Mouse (Mus musculus) hindbrain, embryonic 10.5 days (tissue): ENCODE measurements around the gene Ms4a7. TPM values are rescaled to one million over a fixed set of nuclear protein-coding genes. Genes with fewer than 3 reads are reported as not detected.
"Not testable (repeated sequence)": the region's sequence is repeated elsewhere in the genome, so short reads cannot be mapped to it uniquely, and the experiment has no call there.

ENCODE experiments used
- DNase-seq: peaks from one replicate; pipeline ENCODE4 v3.0.0-alpha.2; 2017; ENCODE audit warnings: low spot score
- H3K27ac ChIP-seq: fragments of 300-500 bp; sonication (generic); 2 replicates; pipeline ENCODE4 v1.5.1; 2016; ENCODE audit warnings: mild to moderate bottlenecking, moderate library complexity
- H3K27me3 ChIP-seq: fragments of 300-500 bp; sonication (generic); 2 replicates; pipeline ENCODE4 v1.6.1; 2016; ENCODE audit warnings: mild to moderate bottlenecking; ENCODE audit not compliant: poor library complexity, insufficient read depth, severe bottlenecking
- H3K36me3 ChIP-seq: fragments of 300-500 bp; sonication (generic); 2 replicates; pipeline ENCODE4 v1.6.1; 2016; ENCODE audit warnings: mild to moderate bottlenecking, moderate library complexity
- H3K4me1 ChIP-seq: fragments of 300-500 bp; sonication (generic); replicated peaks from 2 replicates; pipeline ENCODE4 v1.6.1; 2016; ENCODE audit warnings: mild to moderate bottlenecking
- H3K4me3 ChIP-seq: fragments of 300-500 bp; sonication (generic); 2 replicates; pipeline ENCODE4 v1.5.1; 2016; ENCODE audit warnings: mild to moderate bottlenecking, moderate library complexity
- H3K9me3 ChIP-seq: fragments of 300-500 bp; sonication (generic); 2 replicates; pipeline ENCODE4 v1.6.1; 2016; ENCODE audit warnings: mild to moderate bottlenecking, moderate library complexity
- WGBS: fragments of 180-500 bp; shearing (Covaris S2); methylation state at CpG from one replicate; pipeline ENCODE4 v1.1.7; 2016; 5-methylcytosine and 5-hydroxymethylcytosine counted together
- polyA plus RNA-seq: library from polyadenylated mRNA; unstranded; fragments of >200 nt; fragmentation: Nextera tagmentation; extraction: Ambion mirVana; gene quantifications from 2 replicates; pipeline ENCODE4 v1.2.1, GENCODE M21; 2016

The Ms4a7 gene
- polyA plus RNA-seq, 1 experiment from 2014 or later = 0.59 TPM

GRCm38 (mm10) chr19:11314354-11314753 lies 21.6 kb downstream of the Ms4a7 start, which contains the start of gene Ms4a14:
Ms4a14 (minus strand) TSS chr19:11314454.
- WGBS = 88% methylated on average over 1 of the region's 1 CpGs
- DNase-seq = no peak
- H3K9me3 ChIP-seq = no peaks in the 10 kb centered on the region
- no peaks in the 10 kb centered on the region for H3K36me3 ChIP-seq
- no peaks in the 10 kb centered on the region for H3K4me1 ChIP-seq
- H3K27me3 ChIP-seq = no peaks in the 10 kb centered on the region
- no peak within 1 kb of the TSS for H3K4me3 ChIP-seq
- H3K27ac ChIP-seq = no peak within 1 kb of the TSS

GRCm38 (mm10) chr19:11308888-11309287 lies 27.1 kb downstream of the Ms4a7 start:
- DNase-seq = no peak
- Histone ChIP-seq H3K9me3 (no peaks in the 10 kb centered on the region), H3K27ac (no peak overlapping the region), H3K27me3 (no peaks in the 10 kb centered on the region), H3K4me3 (no peak overlapping the region), H3K4me1 (no peaks in the 10 kb centered on the region), H3K36me3 (no peaks in the 10 kb centered on the region)

GRCm38 (mm10) chr19:11299529-11299928 lies 36.4 kb downstream of the Ms4a7 start:
- H3K4me3 ChIP-seq, H3K9me3 ChIP-seq, DNase-seq, H3K27ac ChIP-seq, H3K4me1 ChIP-seq, H3K36me3 ChIP-seq, H3K27me3 ChIP-seq: not testable (repeated sequence)
- WGBS = 47% methylated on average over 4 of the region's 4 CpGs

GRCm38 (mm10) chr19:11298939-11299338 lies 37.0 kb downstream of the Ms4a7 start:
- Histone ChIP-seq H3K27ac (no peak overlapping the region), H3K9me3 (no peaks in the 10 kb centered on the region), H3K4me3 (no peak overlapping the region), H3K4me1 (no peaks in the 10 kb centered on the region), H3K27me3 (no peaks in the 10 kb centered on the region), H3K36me3 (no peaks in the 10 kb centered on the region)
- WGBS = 40% methylated on average over 2 of the region's 2 CpGs
- DNase-seq = no peak

GRCm38 (mm10) chr19:11293616-11294015 lies 42.3 kb downstream of the Ms4a7 start:
- H3K4me1 ChIP-seq, H3K27me3 ChIP-seq, H3K36me3 ChIP-seq, H3K27ac ChIP-seq, H3K9me3 ChIP-seq: not testable (repeated sequence)
- 9% methylated on average over 3 of the region's 3 CpGs for WGBS
- H3K4me3 ChIP-seq = peak overlapping the region; percentile 46
- peak; percentile 6 for DNase-seq

DNA sequence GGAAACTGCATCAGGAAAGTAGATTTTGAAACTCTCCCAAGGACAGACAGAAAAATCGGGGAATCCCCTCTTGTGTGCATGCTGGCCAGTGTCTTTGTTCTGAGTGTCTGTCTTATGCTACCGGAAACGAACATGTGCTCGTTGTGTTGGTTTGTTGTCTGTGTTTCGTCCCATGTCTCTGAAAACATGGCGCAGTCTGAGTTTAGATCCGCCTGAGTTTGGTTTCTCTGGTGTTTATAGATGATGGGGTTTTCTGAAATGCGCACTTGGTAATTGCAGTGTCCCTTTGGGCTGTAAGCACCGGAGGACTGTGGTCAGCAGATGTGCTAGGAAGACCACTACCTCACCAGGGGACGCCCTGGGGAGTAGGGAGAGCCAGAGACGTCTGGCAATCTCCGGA lies 43.0 kb downstream of the Ms4a7 start:
- 0 out of 2 replicates have a peak, but pooled peaks cover 3% of the 10 kb centered on the region for H3K4me1 ChIP-seq
- DNase-seq = peak; percentile 41
- peak overlapping the region; percentile 80 for H3K27ac ChIP-seq
- peak overlapping the region; percentile 46 for H3K4me3 ChIP-seq
- H3K27me3 ChIP-seq = no peaks in the 10 kb centered on the region
- H3K36me3 ChIP-seq = no peaks in the 10 kb centered on the region
- H3K9me3 ChIP-seq = no peaks in the 10 kb centered on the region
- 13% methylated on average over 12 of the region's 12 CpGs for WGBS

- no peak within 1 kb of the TSS for H3K27ac ChIP-seq
- no peaks in the 10 kb centered on the region for H3K27me3 ChIP-seq
- no peaks in the 10 kb centered on the region for H3K9me3 ChIP-seq
- no peak for DNase-seq
- no peak within 1 kb of the TSS for H3K4me3 ChIP-seq
- H3K36me3 ChIP-seq = no peaks in the 10 kb centered on the region
- 88% methylated on average over 2 of the region's 2 CpGs for WGBS
- no peaks in the 10 kb centered on the region for H3K4me1 ChIP-seq
Observed at GRCm38 (mm10) chr19:11283773-11284172, 52.2 kb downstream of the Ms4a7 start, which contains the start of gene Ms4a5. Ms4a5 (minus strand) TSS chr19:11283873.

GRCm38 (mm10) chr19:11280223-11280622 lies 55.7 kb downstream of the Ms4a7 start:
- no peaks in the 10 kb centered on the region for H3K27me3 ChIP-seq
- DNase-seq = no peak
- 85% methylated on average over 3 of the region's 3 CpGs for WGBS
- no peaks in the 10 kb centered on the region for H3K36me3 ChIP-seq
- no peaks in the 10 kb centered on the region for H3K4me1 ChIP-seq
- no peak overlapping the region for H3K27ac ChIP-seq
- H3K9me3 ChIP-seq = no peaks in the 10 kb centered on the region
- no peak overlapping the region for H3K4me3 ChIP-seq

GRCm38 (mm10) chr19:11276431-11276830 lies 59.5 kb downstream of the Ms4a7 start:
- Histone ChIP-seq H3K4me3 (no peak overlapping the region), H3K9me3 (no peaks in the 10 kb centered on the region), H3K4me1 (no peaks in the 10 kb centered on the region), H3K36me3 (no peaks in the 10 kb centered on the region), H3K27ac (no peak overlapping the region), H3K27me3 (no peaks in the 10 kb centered on the region)
- 77% methylated on average over 5 of the region's 5 CpGs for WGBS
- no peak for DNase-seq

Other genes starting within 250 kb of the Ms4a7 start
- not detected in 2 replicates for gene 1700017D01Rik, start 205.3 kb downstream of the Ms4a7 start, polyA plus RNA-seq
- gene 1700025F22Rik, start 170.8 kb downstream of the Ms4a7 start, polyA plus RNA-seq = not detected in 2 replicates
- gene Ms4a13, start 139.4 kb downstream of the Ms4a7 start, polyA plus RNA-seq = not detected in 2 replicates
- not detected in 2 replicates for gene Ms4a12, start 103.7 kb downstream of the Ms4a7 start, polyA plus RNA-seq
- gene Ms4a1, start 69.9 kb downstream of the Ms4a7 start, polyA plus RNA-seq = not detected in 2 replicates
- gene Ms4a5, start 52.3 kb downstream of the Ms4a7 start, polyA plus RNA-seq = not detected in 2 replicates
- 0.08 TPM in 1 of 2 replicates, not detected in the other for gene Ms4a14, start 21.7 kb downstream of the Ms4a7 start, polyA plus RNA-seq
- 1.1 and 2.1 TPM in 2 replicates for gene Ms4a4a, start 39.4 kb upstream of the Ms4a7 start, polyA plus RNA-seq
- 0.44 TPM in 1 of 2 replicates, not detected in the other for gene Ms4a4c, start 68.6 kb upstream of the Ms4a7 start, polyA plus RNA-seq
- not detected in 2 replicates for gene Ms4a4b, start 107.4 kb upstream of the Ms4a7 start, polyA plus RNA-seq
- gene Ms4a6c, start 133.2 kb upstream of the Ms4a7 start, polyA plus RNA-seq = 2.6 and 2.8 TPM in 2 replicates
- gene Gm8369, start 149.8 kb upstream of the Ms4a7 start, polyA plus RNA-seq = not detected in 2 replicates
- 2.5 and 3.5 TPM in 2 replicates for gene Ms4a6b, start 180.4 kb upstream of the Ms4a7 start, polyA plus RNA-seq
- gene Ms4a4d, start 200.7 kb upstream of the Ms4a7 start, polyA plus RNA-seq = 0.39 and 0.72 TPM in 2 replicates